Mouse (Mus musculus): ENCODE measurements around the gene Wdr83os.
"Not testable (repeated sequence)": the region's sequence is repeated elsewhere in the genome, so short reads cannot be mapped to it uniquely, and the experiment has no call there.

Gene Wdr83os

GRCm38 (mm10) chr8:85116984-85117383, 36.4 kb downstream of the Wdr83os start:
- no peak for DNase-seq (ENCODE audit: low read depth, low spot score)

GRCm38 (mm10) chr8:85119052-85119981, 38.8 kb downstream of the Wdr83os start:
- peak; percentile 87 for DNase-seq (ENCODE audit: low read depth, low spot score)

- DNase-seq (ENCODE audit: low read depth, low spot score) = not testable (repeated sequence)
Observed at GRCm38 (mm10) chr8:85120251-85120650, 39.7 kb downstream of the Wdr83os start.

- no peak for DNase-seq (ENCODE audit: low read depth, low spot score)
Observed at GRCm38 (mm10) chr8:85122995-85123394, 42.5 kb downstream of the Wdr83os start, which contains the start of gene Zfp791. Zfp791 (minus strand) TSS chr8:85123095.

GRCm38 (mm10) chr8:85123691-85124090, 43.2 kb downstream of the Wdr83os start:
- DNase-seq (ENCODE audit: low read depth, low spot score) = no peak

All from WW6 (cell line).